Mouse (Mus musculus): ENCODE data around the gene Kdm1b.

GRCm38 (mm10) chr13:47017259-47017658, 26.0 kb upstream of the Kdm1b start:
- TF ChIP-seq GATA1 (IDR thresholded peaks at IDR 0.05; ENCODE audit: borderline replicate concordance, low read length) (no peak), FLI1 (IDR thresholded peaks at IDR 0.05; ENCODE audit: low read length) (no peak)
